Mouse (Mus musculus): Measurements from ENCODE around the gene Dock4. TPM values are rescaled to one million over a fixed set of nuclear protein-coding genes. Genes with fewer than 3 reads are reported as not detected.

Gene Dock4
- total and polyA plus RNA-seq, 2 experiments from 2014 or later = 10.5 to 30.9 TPM

DNA sequence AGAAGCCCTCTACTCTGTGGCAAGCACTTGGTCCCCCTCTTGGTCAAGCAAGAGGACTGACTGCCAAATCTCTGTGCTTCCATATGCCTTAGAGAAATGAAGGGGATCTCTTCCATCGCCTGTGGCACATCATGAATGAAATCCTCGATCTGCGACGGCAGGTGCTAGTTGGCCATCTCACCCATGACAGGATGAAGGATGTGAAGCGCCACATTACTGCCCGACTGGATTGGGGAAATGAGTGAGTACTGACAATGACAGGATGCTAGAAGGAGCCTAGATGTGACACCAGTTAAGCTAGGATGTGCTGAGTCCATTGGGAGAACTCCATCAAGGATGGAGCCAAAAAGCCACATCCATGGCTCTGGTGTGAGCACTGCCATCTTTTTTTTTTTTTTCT, 190.2 kb downstream of the Dock4 start:
- Histone ChIP-seq H3K4me3 (ENCODE audit: low read depth, low read length) (no peak overlapping the region), H3K9me3 (ENCODE audit: low read length) (no peaks in the 10 kb centered on the region), H3K36me3 (ENCODE audit: insufficient read depth) (no peaks in the 10 kb centered on the region; the same call in 1 of the 2 replicates), H3K4me1 (ENCODE audit: insufficient read depth) (no peaks in the 10 kb centered on the region), H3K9ac (no peak overlapping the region), H3K27me3 (ENCODE audit: insufficient read depth, low read length) (no peaks in the 10 kb centered on the region), H3K27ac (ENCODE audit: low read depth, low read length) (no peak overlapping the region), H3K4me2 (ENCODE audit: low read depth) (no peak overlapping the region)
- TF ChIP-seq CTCF (IDR thresholded peaks at IDR 0.05; ENCODE audit: low read depth) = no peak
- ATAC-seq = no peak
- WGBS = 96% methylated on average over 6 of the region's 6 CpGs
- no peak for DNase-seq

- TF ChIP-seq CTCF (IDR thresholded peaks at IDR 0.05; ENCODE audit: low read depth) = no peak
- no peak overlapping the region for H3K4me2 ChIP-seq (ENCODE audit: low read depth)
- no peak overlapping the region for H3K27ac ChIP-seq (ENCODE audit: low read depth, low read length)
- DNase-seq (no peak), ATAC-seq (no peak)
- 86% methylated on average over 2 of the region's 2 CpGs for WGBS
- no peaks in the 10 kb centered on the region for H3K9me3 ChIP-seq (ENCODE audit: low read length)
- no peak overlapping the region for H3K9ac ChIP-seq
- no peak overlapping the region for H3K4me3 ChIP-seq (ENCODE audit: low read depth, low read length)
- no peaks in the 10 kb centered on the region for H3K27me3 ChIP-seq (ENCODE audit: insufficient read depth, low read length)
- H3K36me3 ChIP-seq (ENCODE audit: insufficient read depth) = no peaks in the 10 kb centered on the region; the same call in 1 of the 2 replicates
- no peaks in the 10 kb centered on the region for H3K4me1 ChIP-seq (ENCODE audit: insufficient read depth)
These were observed 191.7 kb downstream of the Dock4 start for GRCm38 (mm10) chr12:40637427-40637826.

DNA sequence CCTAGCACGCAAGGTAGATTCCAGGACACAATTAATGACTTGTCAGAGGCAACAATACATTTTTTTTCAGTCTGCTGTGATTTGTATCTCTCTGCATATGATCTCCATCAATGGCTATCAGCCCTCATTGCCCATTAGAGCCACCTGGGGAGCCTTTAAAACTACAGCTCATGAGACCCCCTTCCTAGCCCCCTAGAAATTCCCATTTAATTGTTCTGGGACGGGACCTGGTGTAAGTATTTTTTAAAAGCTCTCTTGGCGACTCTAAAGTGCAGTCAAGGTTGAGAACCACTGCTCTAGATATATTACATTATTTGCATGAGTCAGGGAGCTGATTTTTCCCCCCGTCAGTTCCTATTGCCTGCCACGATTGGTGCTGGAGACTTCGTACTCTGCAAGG, 200.1 kb downstream of the Dock4 start:
- Histone ChIP-seq H3K36me3 (ENCODE audit: insufficient read depth) (peaks cover 6% of the 10 kb centered on the region; the same call in 1 of the 2 replicates), H3K27ac (ENCODE audit: low read depth, low read length) (no peak overlapping the region), H3K4me3 (ENCODE audit: low read depth, low read length) (no peak overlapping the region), H3K4me1 (ENCODE audit: insufficient read depth) (no peaks in the 10 kb centered on the region), H3K4me2 (ENCODE audit: low read depth) (no peak overlapping the region), H3K9ac (no peak overlapping the region), H3K9me3 (ENCODE audit: low read length) (no peaks in the 10 kb centered on the region), H3K27me3 (ENCODE audit: insufficient read depth, low read length) (no peaks in the 10 kb centered on the region)
- TF ChIP-seq CTCF (IDR thresholded peaks at IDR 0.05; ENCODE audit: low read depth) = no peak
- DNase-seq = no peak
- ATAC-seq = no peak
- 90% methylated on average over 6 of the region's 6 CpGs for WGBS

- ATAC-seq = no peak
- 85% methylated on average over 2 of the region's 2 CpGs for WGBS
These were observed 208.6 kb downstream of the Dock4 start for GRCm38 (mm10) chr12:40654312-40654711.

DNA sequence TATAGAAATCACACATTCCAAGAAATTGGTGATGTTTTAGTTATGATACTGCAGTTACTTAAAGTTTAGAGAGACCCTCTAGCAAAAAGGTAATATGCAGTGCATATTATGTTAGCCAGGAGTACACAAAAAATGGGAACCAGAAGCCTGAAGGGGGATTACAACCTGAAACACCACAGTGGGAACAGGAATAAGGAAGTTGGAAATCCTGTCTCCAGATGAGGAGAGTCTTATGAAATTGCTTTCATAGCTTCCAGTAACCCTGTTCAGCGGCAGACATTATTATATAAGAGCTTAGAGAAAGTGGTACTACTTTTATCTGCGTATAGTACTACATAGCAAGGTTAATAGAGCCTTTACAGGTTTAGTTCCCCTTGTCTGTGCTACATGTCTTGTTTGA, 210.1 kb downstream of the Dock4 start:
- ATAC-seq = no peak
- 95% methylated on average over 2 of the region's 2 CpGs for WGBS
- Histone ChIP-seq H3K4me2 (ENCODE audit: low read depth) (no peak overlapping the region), H3K4me1 (ENCODE audit: insufficient read depth) (no peaks in the 10 kb centered on the region), H3K36me3 (ENCODE audit: insufficient read depth) (0 out of 2 replicates have a peak, but pooled peaks cover 8% of the 10 kb centered on the region), H3K27me3 (ENCODE audit: insufficient read depth, low read length) (no peaks in the 10 kb centered on the region), H3K9ac (no peak overlapping the region), H3K9me3 (ENCODE audit: low read length) (no peaks in the 10 kb centered on the region), H3K27ac (ENCODE audit: low read depth, low read length) (no peak overlapping the region), H3K4me3 (ENCODE audit: low read depth, low read length) (no peak overlapping the region)
- DNase-seq = no peak
- TF ChIP-seq CTCF (IDR thresholded peaks at IDR 0.05; ENCODE audit: low read depth) = no peak

More at GRCm38 (mm10) chr12:40654312-40654711, 208.6 kb downstream of the Dock4 start:
- no peaks in the 10 kb centered on the region for H3K9me3 ChIP-seq (ENCODE audit: low read length)
- no peak overlapping the region for H3K27ac ChIP-seq (ENCODE audit: low read depth, low read length)
- H3K4me1 ChIP-seq (ENCODE audit: insufficient read depth) = no peaks in the 10 kb centered on the region
- no peak overlapping the region for H3K4me3 ChIP-seq (ENCODE audit: low read depth, low read length)
- DNase-seq = no peak
- H3K9ac ChIP-seq = no peak overlapping the region
- H3K27me3 ChIP-seq (ENCODE audit: insufficient read depth, low read length) = no peaks in the 10 kb centered on the region
- 0 out of 2 replicates have a peak, but pooled peaks cover 3% of the 10 kb centered on the region for H3K36me3 ChIP-seq (ENCODE audit: insufficient read depth)
- no peak for TF ChIP-seq CTCF (IDR thresholded peaks at IDR 0.05; ENCODE audit: low read depth)
- H3K4me2 ChIP-seq (ENCODE audit: low read depth) = no peak overlapping the region

DNA sequence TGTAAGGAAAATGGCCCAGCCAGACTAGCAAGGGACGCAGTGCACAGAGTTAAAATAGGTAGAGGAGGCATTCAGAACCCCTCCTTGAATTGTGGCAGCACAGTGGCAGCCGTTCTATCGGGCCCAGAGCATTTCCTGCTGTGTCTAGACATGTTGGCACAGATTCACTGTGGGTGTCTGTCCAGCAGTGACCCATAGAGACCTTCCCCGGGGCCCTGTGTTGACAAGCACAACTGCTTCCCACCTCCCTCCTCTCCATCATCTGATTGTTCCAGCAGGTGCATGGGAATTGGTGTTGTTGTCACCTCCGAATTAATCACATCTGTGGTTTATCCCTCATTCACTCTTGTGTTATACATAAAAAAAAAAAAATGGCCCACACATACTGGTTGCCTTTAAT, 210.7 kb downstream of the Dock4 start:
- no peak overlapping the region for H3K4me2 ChIP-seq (ENCODE audit: low read depth)
- no peak overlapping the region for H3K27ac ChIP-seq (ENCODE audit: low read depth, low read length)
- H3K27me3 ChIP-seq (ENCODE audit: insufficient read depth, low read length) = no peaks in the 10 kb centered on the region
- H3K4me3 ChIP-seq (ENCODE audit: low read depth, low read length) = no peak overlapping the region
- ATAC-seq (no peak), DNase-seq (no peak)
- WGBS = 56% methylated on average over 5 of the region's 5 CpGs
- H3K4me1 ChIP-seq (ENCODE audit: insufficient read depth) = no peaks in the 10 kb centered on the region
- H3K9me3 ChIP-seq (ENCODE audit: low read length) = no peaks in the 10 kb centered on the region
- H3K36me3 ChIP-seq (ENCODE audit: insufficient read depth) = 0 out of 2 replicates have a peak, but pooled peaks cover 8% of the 10 kb centered on the region
- TF ChIP-seq CTCF (IDR thresholded peaks at IDR 0.05; ENCODE audit: low read depth) = no peak
- H3K9ac ChIP-seq = no peak overlapping the region

DNA sequence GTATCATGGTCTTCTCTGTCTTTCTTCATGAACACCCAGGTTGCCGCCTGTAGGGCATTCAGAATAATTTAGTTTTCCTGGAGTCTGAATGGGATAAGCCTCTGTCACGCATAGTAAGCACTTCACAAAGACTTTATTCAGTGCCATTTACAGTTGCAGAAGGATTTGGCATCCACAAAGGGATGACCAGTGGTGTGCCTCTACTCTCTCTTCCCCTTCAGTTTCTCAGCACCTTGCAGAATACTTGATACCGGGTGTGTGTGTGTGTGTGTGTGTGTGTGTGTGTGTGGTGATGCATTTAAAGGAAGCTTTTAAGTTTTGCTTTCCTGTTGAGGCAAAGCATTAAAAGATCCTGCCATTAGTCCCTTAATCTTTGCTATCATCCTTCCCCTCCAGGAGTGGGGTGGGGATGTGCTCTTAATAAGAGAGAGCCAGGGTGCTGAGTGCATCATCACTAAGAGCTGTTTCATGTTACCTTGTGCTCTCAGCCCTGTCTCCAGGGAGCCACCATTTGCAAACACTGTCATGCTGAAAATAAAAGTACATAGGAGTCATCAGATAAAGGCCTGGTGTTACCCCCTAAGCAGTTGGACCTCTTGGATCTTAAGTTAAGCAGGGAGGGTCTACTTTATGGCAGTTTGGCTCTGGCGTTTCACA, 211.6 kb downstream of the Dock4 start:
- WGBS = 56% methylated on average over 4 of the region's 4 CpGs
- Histone ChIP-seq H3K4me2 (ENCODE audit: low read depth) (no peak overlapping the region), H3K4me1 (ENCODE audit: insufficient read depth) (no peaks in the 10 kb centered on the region), H3K9ac (no peak overlapping the region), H3K27ac (ENCODE audit: low read depth, low read length) (no peak overlapping the region), H3K27me3 (ENCODE audit: insufficient read depth, low read length) (no peaks in the 10 kb centered on the region), H3K4me3 (ENCODE audit: low read depth, low read length) (no peak overlapping the region), H3K9me3 (ENCODE audit: low read length) (no peaks in the 10 kb centered on the region), H3K36me3 (ENCODE audit: insufficient read depth) (0 out of 2 replicates have a peak, but pooled peaks cover 8% of the 10 kb centered on the region)
- no peak for TF ChIP-seq CTCF (IDR thresholded peaks at IDR 0.05; ENCODE audit: low read depth)
- no peak for ATAC-seq
- no peak for DNase-seq

Data from forebrain, postnatal 0 days (tissue).